Mouse (Mus musculus): ENCODE data around the gene Gbgt1. TPM values are rescaled to one million over a fixed set of nuclear protein-coding genes. Genes with fewer than 3 reads are reported as not detected.
"Not testable (repeated sequence)": the region's sequence is repeated elsewhere in the genome, so short reads cannot be mapped to it uniquely, and the experiment has no call there.

The Gbgt1 gene
- polyA plus RNA-seq, 1 experiment from 2014 or later: 0.56 TPM

GRCm38 (mm10) chr2:28465836-28466518, 30.7 kb upstream of the Gbgt1 start, which contains the start of gene 1700007K13Rik:
Gene 1700007K13Rik, minus strand, starts transcription at chr2:28466332.
- WGBS (ENCODE audit: insufficient replicate concordance): 6% methylated on average over 25 of the region's 25 CpGs
- H3K9me3 ChIP-seq (ENCODE audit: low read length): no peaks in the 10 kb centered on the region
- no peak for TF ChIP-seq CTCF (IDR thresholded peaks at IDR 0.05; ENCODE audit: low read depth)
- TF ChIP-seq EP300 (IDR thresholded peaks at IDR 0.05; ENCODE audit: low read depth): no peak
- ATAC-seq (peak; percentile 38; the same call in 1 of the 2 replicates), DNase-seq (peak; percentile 63)
- H3K9ac ChIP-seq (replicated peaks): no peak within 1 kb of the TSS
- H3K4me3 ChIP-seq (ENCODE audit: low read depth, low read length): no peak within 1 kb of the TSS
- H3K27ac ChIP-seq (ENCODE audit: low read depth): no peak within 1 kb of the TSS
- H3K4me1 ChIP-seq (ENCODE audit: insufficient read depth): peaks cover 16% of the 10 kb centered on the region
- H3K4me2 ChIP-seq (ENCODE audit: low read depth, low read length): peak within 1 kb of the TSS; percentile 61
- H3K27me3 ChIP-seq (ENCODE audit: insufficient read depth, low read length): peaks cover 3% of the 10 kb centered on the region; the same call in 1 of the 2 replicates
- peaks cover 10% of the 10 kb centered on the region for H3K36me3 ChIP-seq (replicated peaks; ENCODE audit: insufficient read depth, low read length)

- no peaks in the 10 kb centered on the region for H3K9me3 ChIP-seq (ENCODE audit: low read length)
- H3K4me3 ChIP-seq (ENCODE audit: low read depth, low read length): peak within 1 kb of the TSS; percentile 75
- DNase-seq: peak; percentile 88
- H3K27me3 ChIP-seq (ENCODE audit: insufficient read depth, low read length): peaks cover 3% of the 10 kb centered on the region; the same call in 1 of the 2 replicates
- peak; percentile 89 for TF ChIP-seq CTCF (IDR thresholded peaks at IDR 0.05; ENCODE audit: low read depth)
- no peak for TF ChIP-seq EP300 (IDR thresholded peaks at IDR 0.05; ENCODE audit: low read depth)
- peaks cover 14% of the 10 kb centered on the region for H3K36me3 ChIP-seq (replicated peaks; ENCODE audit: insufficient read depth, low read length)
- peaks cover 16% of the 10 kb centered on the region for H3K4me1 ChIP-seq (ENCODE audit: insufficient read depth)
- peak within 1 kb of the TSS; percentile 88 for H3K9ac ChIP-seq (replicated peaks)
- peak; percentile 92 for ATAC-seq
- H3K27ac ChIP-seq (ENCODE audit: low read depth): no peak within 1 kb of the TSS
- H3K4me2 ChIP-seq (ENCODE audit: low read depth, low read length): peak within 1 kb of the TSS; percentile 91
- 1% methylated on average over 52 of the region's 52 CpGs for WGBS (ENCODE audit: insufficient replicate concordance)
These were observed 28.7 kb upstream of the Gbgt1 start, which contains the start of gene Mrps2 for GRCm38 (mm10) chr2:28467860-28468485. Gene Mrps2, plus strand, starts transcription at chr2:28468066.

- H3K4me3 ChIP-seq (ENCODE audit: low read depth, low read length): peak overlapping the region; percentile 75
- DNase-seq: no peak
- no peak for ATAC-seq
- H3K9ac ChIP-seq (replicated peaks): peak overlapping the region; percentile 88
- H3K27ac ChIP-seq (ENCODE audit: low read depth): no peak overlapping the region
- no peaks in the 10 kb centered on the region for H3K9me3 ChIP-seq (ENCODE audit: low read length)
- TF ChIP-seq CTCF (IDR thresholded peaks at IDR 0.05; ENCODE audit: low read depth) (no peak), EP300 (IDR thresholded peaks at IDR 0.05; ENCODE audit: low read depth) (no peak)
- H3K36me3 ChIP-seq (replicated peaks; ENCODE audit: insufficient read depth, low read length): peaks cover 14% of the 10 kb centered on the region
- H3K4me2 ChIP-seq (ENCODE audit: low read depth, low read length): peak overlapping the region; percentile 91
- 50% methylated on average over 18 of the region's 18 CpGs for whole genome bisulfite sequencing (ENCODE audit: insufficient replicate concordance)
- H3K27me3 ChIP-seq (ENCODE audit: insufficient read depth, low read length): peaks cover 3% of the 10 kb centered on the region; the same call in 1 of the 2 replicates
- peaks cover 16% of the 10 kb centered on the region for H3K4me1 ChIP-seq (ENCODE audit: insufficient read depth)
These were observed 28.0 kb upstream of the Gbgt1 start for GRCm38 (mm10) chr2:28468486-28469225.

DNA sequence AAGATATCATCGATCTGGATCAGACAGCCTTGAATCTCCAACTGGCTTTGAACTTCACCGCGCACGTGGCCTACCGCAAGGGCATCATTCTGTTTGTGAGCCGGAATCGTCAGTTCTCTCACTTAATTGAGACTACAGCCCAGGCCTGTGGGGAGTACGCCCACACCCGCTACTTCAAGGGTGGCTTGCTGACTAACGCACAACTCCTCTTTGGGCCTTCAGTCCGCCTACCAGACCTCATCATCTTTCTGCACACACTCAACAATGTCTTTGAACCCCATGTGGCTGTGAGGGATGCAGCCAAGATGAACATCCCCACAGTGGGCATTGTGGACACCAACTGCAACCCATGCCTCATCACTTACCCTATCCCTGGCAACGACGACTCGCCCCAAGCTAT, 27.2 kb upstream of the Gbgt1 start:
- H3K9me3 ChIP-seq (ENCODE audit: low read length): no peaks in the 10 kb centered on the region
- H3K4me3 ChIP-seq (ENCODE audit: low read depth, low read length): no peak overlapping the region
- H3K9ac ChIP-seq (replicated peaks): no peak overlapping the region
- WGBS (ENCODE audit: insufficient replicate concordance): 95% methylated on average over 14 of the region's 14 CpGs
- peaks cover 16% of the 10 kb centered on the region for H3K4me1 ChIP-seq (ENCODE audit: insufficient read depth)
- H3K27ac ChIP-seq (ENCODE audit: low read depth): no peak overlapping the region
- DNase-seq: no peak
- H3K36me3 ChIP-seq (replicated peaks; ENCODE audit: insufficient read depth, low read length): peaks cover 14% of the 10 kb centered on the region
- H3K27me3 ChIP-seq (ENCODE audit: insufficient read depth, low read length): peaks cover 3% of the 10 kb centered on the region; the same call in 1 of the 2 replicates
- ATAC-seq: no peak
- H3K4me2 ChIP-seq (ENCODE audit: low read depth, low read length): no peak overlapping the region
- TF ChIP-seq CTCF (IDR thresholded peaks at IDR 0.05; ENCODE audit: low read depth) (no peak), EP300 (IDR thresholded peaks at IDR 0.05; ENCODE audit: low read depth) (no peak)

DNA sequence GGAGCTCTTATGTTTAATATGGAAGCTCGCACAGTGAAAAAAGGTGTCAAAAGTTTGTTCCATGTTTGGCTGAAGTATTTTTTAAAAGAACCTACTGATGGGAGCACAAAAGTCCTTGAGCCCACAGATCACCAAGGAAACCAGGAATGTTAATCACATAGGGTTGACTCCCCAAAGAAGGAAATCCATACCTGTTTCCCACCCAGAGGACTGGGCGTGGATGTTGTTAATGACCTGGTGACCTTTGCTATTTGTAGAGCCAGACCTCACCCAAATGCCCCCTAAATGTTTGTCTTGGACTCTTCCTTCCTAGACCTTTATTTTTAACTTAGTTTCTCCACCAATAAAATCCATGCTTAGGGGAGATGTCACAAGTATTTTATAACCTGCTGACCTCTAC, 26.1 kb upstream of the Gbgt1 start:
- no peak for TF ChIP-seq CTCF (IDR thresholded peaks at IDR 0.05; ENCODE audit: low read depth)
- H3K27me3 ChIP-seq (ENCODE audit: insufficient read depth, low read length): peaks cover 3% of the 10 kb centered on the region; the same call in 1 of the 2 replicates
- no peak overlapping the region for H3K4me3 ChIP-seq (ENCODE audit: low read depth, low read length)
- peaks cover 14% of the 10 kb centered on the region for H3K36me3 ChIP-seq (replicated peaks; ENCODE audit: insufficient read depth, low read length)
- H3K9ac ChIP-seq (replicated peaks): no peak overlapping the region
- peaks cover 16% of the 10 kb centered on the region for H3K4me1 ChIP-seq (ENCODE audit: insufficient read depth)
- H3K27ac ChIP-seq (ENCODE audit: low read depth): no peak overlapping the region
- H3K4me2 ChIP-seq (ENCODE audit: low read depth, low read length): no peak overlapping the region
- DNase-seq (no peak), ATAC-seq (no peak)
- 77% methylated on average over 2 of the region's 2 CpGs for WGBS (ENCODE audit: insufficient replicate concordance)
- no peaks in the 10 kb centered on the region for H3K9me3 ChIP-seq (ENCODE audit: low read length)

DNA sequence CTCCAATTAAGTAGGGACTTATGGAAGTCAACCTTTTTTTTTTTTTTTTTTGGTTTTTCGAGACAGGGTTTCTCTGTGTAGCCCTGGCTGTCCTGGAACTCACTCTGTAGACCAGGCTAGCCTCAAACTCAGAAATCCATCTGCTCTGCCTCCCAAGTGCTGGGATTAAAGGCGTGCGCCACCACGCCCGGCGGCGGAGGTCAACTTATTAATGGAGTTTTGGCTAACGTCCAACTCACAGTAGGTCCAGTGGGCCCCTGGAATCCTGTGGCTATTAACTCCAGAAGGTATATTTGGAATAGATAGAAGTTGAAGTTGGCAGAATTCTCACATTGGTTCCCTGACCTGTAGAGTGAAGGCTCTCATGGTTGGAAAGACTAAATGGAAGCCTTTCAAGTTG, 24.7 kb upstream of the Gbgt1 start:
- not testable (repeated sequence) for H3K27ac ChIP-seq (ENCODE audit: low read depth); H3K27me3 ChIP-seq (ENCODE audit: insufficient read depth, low read length); ATAC-seq; H3K9ac ChIP-seq (replicated peaks); H3K4me3 ChIP-seq (ENCODE audit: low read depth, low read length); H3K9me3 ChIP-seq (ENCODE audit: low read length); H3K4me2 ChIP-seq (ENCODE audit: low read depth, low read length); DNase-seq
- 90% methylated on average over 8 of the region's 8 CpGs for WGBS (ENCODE audit: insufficient replicate concordance)
- Histone ChIP-seq H3K4me1 (ENCODE audit: insufficient read depth) (peaks cover 10% of the 10 kb centered on the region), H3K36me3 (replicated peaks; ENCODE audit: insufficient read depth, low read length) (peaks cover 14% of the 10 kb centered on the region)

DNA sequence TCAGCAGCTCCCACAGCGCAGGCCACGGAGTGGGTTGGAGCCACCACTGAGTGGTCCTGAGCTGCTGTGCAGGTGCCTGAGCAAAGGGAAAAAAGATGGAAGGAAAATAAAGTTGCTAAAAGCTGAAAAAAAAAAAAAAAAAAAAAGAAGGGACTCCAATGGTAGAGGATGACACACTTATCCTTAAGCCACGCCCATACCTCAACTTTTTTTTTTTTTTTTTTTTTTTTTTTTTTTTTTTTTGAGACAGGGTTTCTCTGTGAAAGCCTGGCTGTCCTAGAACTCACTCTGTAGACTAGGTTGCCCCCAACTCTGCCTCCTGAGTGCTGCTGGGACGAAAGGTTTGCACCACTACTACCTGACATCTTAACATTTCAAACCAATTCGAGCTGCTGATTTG, 18.7 kb upstream of the Gbgt1 start:
- H3K27me3 ChIP-seq (ENCODE audit: insufficient read depth, low read length); ATAC-seq; H3K9ac ChIP-seq (replicated peaks); H3K4me3 ChIP-seq (ENCODE audit: low read depth, low read length); H3K9me3 ChIP-seq (ENCODE audit: low read length); H3K4me1 ChIP-seq (ENCODE audit: insufficient read depth); DNase-seq; H3K36me3 ChIP-seq (replicated peaks; ENCODE audit: insufficient read depth, low read length); H3K27ac ChIP-seq (ENCODE audit: low read depth); H3K4me2 ChIP-seq (ENCODE audit: low read depth, low read length): not testable (repeated sequence)
- 86% methylated on average over 5 of the region's 5 CpGs for WGBS (ENCODE audit: insufficient replicate concordance)

Measured in liver, postnatal 0 days (tissue).